Mouse (Mus musculus) hindbrain, embryonic 11.5 days (tissue): ENCODE results near the gene Capn15. TPM values are rescaled to one million over a fixed set of nuclear protein-coding genes. Genes with fewer than 3 reads are reported as not detected.

Experiments
- ATAC-seq: fragments of 200-750 bp; cut with Nextera tagmentation; 2 replicates; pipeline ENCODE4 v1.8.0; 2017; ENCODE audit warnings: mild to moderate bottlenecking, moderate TSS enrichment, moderate library complexity; ENCODE audit not compliant: low FRiP score
- DNase-seq: peaks from one replicate; pipeline ENCODE4 v3.0.0-alpha.2; 2015; ENCODE audit warnings: low spot score
- H3K27ac ChIP-seq: fragments of 300-500 bp; sonication (generic); 2 replicates; pipeline ENCODE4 v1.5.1; 2014; ENCODE audit warnings: mild to moderate bottlenecking, low read depth, low read length
- H3K27me3 ChIP-seq: fragments of 300-500 bp; sonication (generic); 2 replicates; pipeline ENCODE4 v1.6.1; 2014; ENCODE audit warnings: mild to moderate bottlenecking, low read length, moderate library complexity, mixed read lengths; ENCODE audit not compliant: control insufficient read depth, insufficient read depth
- H3K36me3 ChIP-seq: fragments of 300-500 bp; sonication (generic); 2 replicates; pipeline ENCODE4 v1.6.1; 2014; ENCODE audit warnings: mild to moderate bottlenecking, low read length, moderate library complexity, mixed read lengths; ENCODE audit not compliant: control insufficient read depth, insufficient read depth
- H3K4me1 ChIP-seq: fragments of 300-500 bp; sonication (generic); replicated peaks from 2 replicates; pipeline ENCODE4 v1.6.1; 2014; ENCODE audit warnings: low read length, mixed read lengths; ENCODE audit not compliant: control insufficient read depth, insufficient read depth
- H3K4me2 ChIP-seq: fragments of 300-500 bp; sonication (generic); replicated peaks from 2 replicates; pipeline ENCODE4 v1.6.1; 2014; ENCODE audit warnings: mild to moderate bottlenecking, low read depth, low read length
- H3K4me3 ChIP-seq: fragments of 300-500 bp; sonication (generic); 2 replicates; pipeline ENCODE4 v1.5.1; 2014; ENCODE audit warnings: low read depth, low read length
- H3K9ac ChIP-seq: fragments of 300-500 bp; sonication (generic); 2 replicates; pipeline ENCODE4 v1.6.1; 2014; ENCODE audit warnings: low read depth, low read length
- H3K9me3 ChIP-seq: fragments of 300-500 bp; sonication (generic); 2 replicates; pipeline ENCODE4 v1.6.1; 2016; ENCODE audit warnings: low read length; ENCODE audit not compliant: control insufficient read depth
- WGBS: fragments of 180-500 bp; shearing (Covaris S2); extraction: QIAGEN DNeasy Blood & Tissue Kit; methylation state at CpG from one replicate; pipeline ENCODE4 v1.1.7; 2014; 5-methylcytosine and 5-hydroxymethylcytosine counted together
- polyA plus RNA-seq: library from polyadenylated mRNA; unstranded; fragments of >200 nt; fragmentation: Nextera tagmentation; extraction: Ambion mirVana; gene quantifications from 2 replicates; pipeline ENCODE4 v1.2.1, GENCODE M21; 2014

The Capn15 gene
- polyA plus RNA-seq, 1 experiment from 2014 or later: 19.5 TPM

DNA sequence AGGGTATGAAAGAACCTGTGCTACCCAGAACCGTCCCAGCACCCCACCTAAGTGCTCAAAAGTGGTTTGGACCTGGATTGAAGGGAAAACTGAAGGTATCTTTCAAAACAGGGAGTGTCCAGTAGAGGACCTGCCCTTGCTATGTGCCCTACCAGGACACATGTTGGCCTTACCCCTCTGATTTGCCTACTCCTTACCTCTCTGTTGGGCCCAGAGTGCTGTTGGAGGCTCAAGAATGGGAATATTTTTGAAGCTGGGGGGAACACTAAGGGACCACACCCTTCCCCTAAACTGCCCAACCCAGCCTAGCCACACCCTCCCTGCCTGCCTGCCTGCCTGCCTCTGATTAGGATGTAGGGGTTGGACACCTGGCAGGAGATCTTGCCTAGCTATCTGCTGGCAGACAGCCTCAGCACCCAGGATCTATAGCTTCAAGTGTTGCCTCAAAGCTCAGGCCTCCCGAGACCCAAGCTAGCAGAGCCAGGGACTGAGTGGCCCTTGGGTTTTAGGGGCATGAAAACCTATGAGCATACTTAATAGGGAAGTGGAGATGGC lies 42.9 kb downstream of the Capn15 start:
- Histone ChIP-seq H3K4me1 (peaks cover 4% of the 10 kb centered on the region), H3K36me3 (no peaks in the 10 kb centered on the region), H3K9ac (no peak overlapping the region), H3K4me2 (no peak overlapping the region), H3K27ac (no peak overlapping the region; the same call in 1 of the 2 replicates), H3K27me3 (no peaks in the 10 kb centered on the region), H3K4me3 (peak overlapping the region; percentile 13; the same call in 1 of the 2 replicates), H3K9me3 (no peaks in the 10 kb centered on the region)
- ATAC-seq (no peak), DNase-seq (no peak)
- 83% methylated on average over 2 of the region's 2 CpGs for WGBS

DNA sequence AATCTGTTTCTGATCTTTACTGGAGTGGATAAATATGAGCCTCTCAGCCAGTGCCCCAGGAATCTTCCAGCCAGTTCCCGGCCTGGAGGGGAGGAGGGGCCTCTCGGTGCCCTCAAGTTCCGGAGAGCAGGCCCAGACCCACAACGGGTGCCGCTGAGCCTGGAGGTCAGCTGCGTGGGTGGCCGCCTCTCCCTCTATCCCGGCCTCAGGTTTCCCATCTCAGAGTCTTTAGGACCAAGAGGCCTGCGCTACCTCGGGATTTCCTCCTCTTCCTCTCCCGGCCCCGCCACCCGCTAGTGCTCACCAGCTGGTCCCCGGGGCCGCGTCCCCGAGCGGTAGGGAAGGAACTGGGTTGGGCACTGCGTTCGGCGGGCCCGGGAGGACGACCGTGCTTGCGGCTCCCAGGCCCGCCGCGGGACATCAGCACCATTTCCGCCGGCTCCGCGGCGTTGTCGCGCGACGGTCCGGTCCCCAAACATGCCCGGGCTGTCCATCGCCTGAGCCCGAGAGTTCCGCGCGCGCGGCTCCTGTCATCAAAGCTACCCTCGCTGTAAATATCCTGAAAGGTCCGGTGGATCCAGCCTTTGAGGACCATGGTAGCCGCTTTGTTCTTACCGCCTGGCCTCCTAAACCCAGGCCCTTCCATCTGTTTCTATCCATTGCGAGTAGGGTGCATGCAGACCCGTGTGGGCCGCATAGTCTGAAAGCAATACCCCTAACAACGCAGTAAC lies 43.9 kb downstream of the Capn15 start:
- Histone ChIP-seq H3K9ac (peak overlapping the region; percentile 95), H3K27ac (peak overlapping the region; percentile 75), H3K9me3 (no peaks in the 10 kb centered on the region), H3K27me3 (no peaks in the 10 kb centered on the region), H3K4me1 (peaks cover 4% of the 10 kb centered on the region), H3K4me2 (peak overlapping the region; percentile 72), H3K4me3 (peak overlapping the region; percentile 76), H3K36me3 (0 out of 2 replicates have a peak, but pooled peaks cover 1% of the 10 kb centered on the region)
- peak; percentile 66 for ATAC-seq
- WGBS: 3% methylated on average over 54 of the region's 54 CpGs
- DNase-seq: peak; percentile 83

DNA sequence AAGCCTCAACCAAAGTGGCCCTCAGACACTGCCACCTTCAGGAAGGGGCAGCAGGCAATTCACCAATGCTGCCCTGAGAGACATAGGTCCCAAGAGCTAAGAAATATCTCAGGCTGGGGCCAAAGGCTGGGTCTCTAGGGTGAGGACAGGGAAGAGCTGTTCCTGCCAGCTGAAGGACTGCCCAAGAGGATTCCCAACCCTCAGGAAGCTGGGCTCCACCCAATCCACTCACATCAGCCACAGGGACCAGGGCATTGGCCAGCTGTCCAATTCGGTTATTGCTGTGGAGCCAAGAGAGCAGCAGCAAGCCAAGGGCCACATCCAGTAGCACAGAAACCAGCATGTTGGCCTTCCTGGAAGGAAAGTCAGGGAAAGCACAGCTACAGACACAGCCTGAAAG lies 51.1 kb downstream of the Capn15 start:
- Histone ChIP-seq H3K27ac (no peak overlapping the region), H3K9me3 (no peaks in the 10 kb centered on the region), H3K4me1 (no peaks in the 10 kb centered on the region), H3K4me2 (no peak overlapping the region), H3K36me3 (peaks cover 8% of the 10 kb centered on the region; the same call in 1 of the 2 replicates), H3K9ac (no peak overlapping the region), H3K4me3 (no peak overlapping the region), H3K27me3 (no peaks in the 10 kb centered on the region)
- DNase-seq: no peak
- no peak for ATAC-seq
- 78% methylated on average over 1 of the region's 1 CpGs for WGBS

DNA sequence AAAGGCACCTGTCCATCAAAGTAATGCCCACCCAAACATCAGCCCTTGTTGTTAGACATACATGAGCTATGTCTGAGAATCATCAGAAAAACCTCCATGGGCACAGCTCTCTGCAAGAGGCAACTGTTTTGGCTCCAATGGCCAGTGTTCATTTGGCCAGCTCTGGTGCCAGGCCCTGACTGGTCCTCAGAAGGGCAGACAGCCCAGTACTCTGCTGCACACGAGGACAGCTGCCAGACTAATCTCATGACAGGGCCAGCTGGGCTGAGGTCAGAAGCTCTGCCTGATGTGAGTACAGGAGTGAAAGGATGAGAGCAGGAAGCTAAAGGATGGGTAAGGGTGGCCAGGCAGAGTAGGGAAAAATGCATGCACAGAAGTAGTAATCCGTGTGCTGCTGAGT lies 60.2 kb downstream of the Capn15 start:
- DNase-seq (no peak), ATAC-seq (no peak)
- no peak overlapping the region for H3K9ac ChIP-seq
- H3K27me3 ChIP-seq: no peaks in the 10 kb centered on the region
- no peak overlapping the region for H3K4me2 ChIP-seq
- no peak overlapping the region for H3K27ac ChIP-seq
- no peaks in the 10 kb centered on the region for H3K9me3 ChIP-seq
- no peak overlapping the region for H3K4me3 ChIP-seq
- 0 out of 2 replicates have a peak, but pooled peaks cover 2% of the 10 kb centered on the region for H3K36me3 ChIP-seq
- 82% methylated on average over 2 of the region's 2 CpGs for WGBS
- H3K4me1 ChIP-seq: 0 out of 2 replicates have a peak, but pooled peaks cover 2% of the 10 kb centered on the region

DNA sequence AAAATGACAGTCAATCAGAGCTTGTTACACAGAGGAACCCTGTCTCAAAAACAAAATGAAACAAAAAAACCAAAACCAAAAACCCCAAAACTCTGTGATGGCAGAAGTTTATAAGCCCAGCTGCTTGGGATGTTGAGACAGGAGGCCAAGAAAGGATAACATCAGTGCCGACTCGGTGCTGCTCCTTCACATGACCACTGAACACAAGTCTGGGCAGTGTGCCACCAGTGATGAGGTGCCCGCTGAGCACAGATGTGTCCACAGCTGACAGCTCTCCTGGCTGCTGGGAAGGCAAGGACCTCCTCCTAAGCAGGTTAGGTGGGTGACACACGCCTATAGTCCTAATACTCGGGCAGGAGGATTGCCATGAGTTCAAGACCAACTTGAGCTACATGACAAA lies 63.5 kb downstream of the Capn15 start:
- no peaks in the 10 kb centered on the region for H3K9me3 ChIP-seq
- no peak overlapping the region for H3K27ac ChIP-seq
- ATAC-seq: no peak
- H3K4me3 ChIP-seq: no peak overlapping the region
- no peaks in the 10 kb centered on the region for H3K36me3 ChIP-seq
- no peak overlapping the region for H3K4me2 ChIP-seq
- no peaks in the 10 kb centered on the region for H3K27me3 ChIP-seq
- no peak overlapping the region for H3K9ac ChIP-seq
- DNase-seq: no peak
- H3K4me1 ChIP-seq: peaks cover 10% of the 10 kb centered on the region
- WGBS: 86% methylated on average over 5 of the region's 5 CpGs

DNA sequence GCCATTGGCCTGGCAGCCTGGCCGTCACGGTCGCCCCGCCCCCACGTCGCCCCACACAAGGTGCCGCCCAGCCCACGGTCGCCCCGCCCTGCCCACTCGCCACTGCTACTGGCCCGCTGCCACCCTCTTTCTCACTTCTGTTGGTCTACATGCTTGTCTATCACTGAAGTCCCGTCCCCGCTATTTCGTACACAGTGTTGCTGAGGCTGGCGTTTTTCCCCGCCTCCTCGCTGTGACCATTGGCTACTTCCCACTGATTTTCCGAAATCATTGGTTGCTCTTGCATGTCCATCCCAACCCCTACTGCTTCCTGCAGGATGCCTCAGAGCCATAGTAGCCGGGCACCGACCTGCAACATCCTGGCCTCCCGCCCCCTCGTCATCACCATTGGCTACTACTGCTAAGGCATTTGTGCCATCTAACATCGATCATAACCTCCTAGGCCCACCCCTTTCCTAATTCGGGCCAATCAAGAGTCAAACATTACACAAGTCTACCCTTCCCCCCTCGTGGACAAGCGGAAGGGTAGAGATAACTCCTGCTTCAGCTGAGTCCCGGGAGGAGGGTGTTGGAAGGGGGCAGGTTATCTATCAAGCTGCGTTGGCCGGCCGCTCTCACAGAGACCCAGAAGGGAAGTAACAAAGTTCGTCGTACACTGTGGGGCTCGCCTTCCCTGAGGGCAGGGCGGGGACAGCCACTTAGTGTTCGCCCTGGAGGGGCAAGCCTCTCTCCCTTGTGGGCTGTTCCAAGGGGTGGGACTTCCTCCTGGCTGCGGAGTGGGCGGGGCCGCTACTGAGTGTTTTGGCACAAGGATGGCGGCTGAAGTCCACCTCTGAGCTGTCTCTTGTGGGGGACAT lies 65.6 kb downstream of the Capn15 start:
- H3K36me3 ChIP-seq: no peaks in the 10 kb centered on the region
- WGBS: under 1% methylated on average over 37 of the region's 40 CpGs
- peak overlapping the region; percentile 94 for H3K4me3 ChIP-seq
- H3K27me3 ChIP-seq: no peaks in the 10 kb centered on the region
- DNase-seq (peak; percentile 99), ATAC-seq (peak; percentile 99)
- peak overlapping the region; percentile 61 for H3K9ac ChIP-seq
- no peaks in the 10 kb centered on the region for H3K9me3 ChIP-seq
- H3K4me1 ChIP-seq: peaks cover 10% of the 10 kb centered on the region
- H3K27ac ChIP-seq: peak overlapping the region; percentile 70
- H3K4me2 ChIP-seq: peak overlapping the region; percentile 59

DNA sequence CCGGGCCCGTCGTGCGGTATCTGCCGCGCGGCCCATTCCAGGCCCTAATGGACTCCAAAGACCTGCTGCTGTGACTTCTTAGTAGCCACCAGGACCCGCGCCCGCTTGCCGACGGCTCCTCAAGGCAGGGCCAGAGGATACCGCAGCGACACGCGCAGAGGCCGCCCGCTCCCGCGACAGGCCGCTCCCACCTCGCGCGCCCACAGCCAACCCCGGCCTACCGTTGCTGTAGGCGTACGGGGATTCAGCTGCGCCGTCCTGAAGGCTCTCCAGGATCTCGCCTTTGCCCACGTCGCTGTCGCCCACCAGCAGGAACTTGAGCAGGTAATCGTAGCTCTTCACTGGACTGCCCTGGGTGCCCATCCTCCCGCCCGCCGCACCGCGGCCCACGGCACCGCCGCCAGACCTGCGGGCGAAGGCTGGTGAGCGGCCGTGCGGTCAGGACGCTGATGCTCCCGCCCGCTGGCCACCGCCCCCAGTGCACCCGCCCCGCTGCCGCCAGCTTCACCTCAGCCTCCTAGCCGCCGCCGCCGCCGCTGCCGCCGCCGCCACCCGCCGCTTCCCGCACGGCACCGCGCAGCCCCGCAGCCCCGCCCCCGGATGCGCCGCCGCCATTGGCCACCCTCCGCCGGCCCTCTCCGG lies 66.3 kb downstream of the Capn15 start, which contains the start of gene Rab40c:
Gene Rab40c (minus strand): TSS at position 584 of the 642 bp plus-strand sequence.
- Histone ChIP-seq H3K4me2 (peak within 1 kb of the TSS; percentile 64), H3K27ac (peak within 1 kb of the TSS; percentile 70), H3K36me3 (no peaks in the 10 kb centered on the region), H3K4me3 (peak within 1 kb of the TSS; percentile 94), H3K9me3 (no peaks in the 10 kb centered on the region), H3K4me1 (peaks cover 10% of the 10 kb centered on the region), H3K27me3 (no peaks in the 10 kb centered on the region), H3K9ac (peak within 1 kb of the TSS; percentile 70)
- under 1% methylated on average over 50 of the region's 78 CpGs for WGBS
- DNase-seq: no peak
- peak; percentile 17 for ATAC-seq

DNA sequence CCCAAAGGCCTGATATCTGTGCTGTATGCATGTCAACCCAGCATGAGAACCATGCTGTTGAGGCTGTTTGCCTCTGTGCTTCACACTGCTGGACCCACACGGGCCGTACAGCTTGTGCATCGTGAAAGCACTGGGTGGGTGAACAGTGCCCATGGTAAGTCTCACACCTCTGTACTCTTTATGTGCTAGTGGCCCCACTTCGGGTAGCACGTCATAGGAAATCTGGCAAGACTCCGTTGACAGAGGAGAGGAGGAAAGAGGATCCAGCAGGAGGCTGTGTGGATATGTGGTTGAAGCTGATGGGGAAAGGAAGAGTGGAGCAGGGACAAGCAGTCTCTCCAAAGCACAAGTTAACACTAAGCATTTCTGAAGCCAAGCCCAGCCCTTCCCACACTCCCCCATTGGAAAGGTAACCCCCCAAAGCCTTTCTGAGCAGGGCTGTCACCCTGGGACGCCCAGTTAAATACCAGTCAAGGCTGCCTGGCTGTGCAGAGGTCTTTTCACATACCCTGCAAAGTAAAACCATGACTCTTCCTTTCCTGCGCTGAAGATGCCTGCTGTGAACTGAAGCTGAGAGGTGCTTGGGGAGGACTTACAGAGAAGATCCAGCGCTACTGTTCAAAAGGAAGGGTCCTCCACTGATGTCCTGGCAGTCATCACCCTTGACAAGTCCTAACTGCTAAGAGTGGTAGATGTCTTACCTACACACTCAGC lies 67.4 kb downstream of the Capn15 start:
- H3K4me3 ChIP-seq: peak overlapping the region; percentile 94
- no peak for DNase-seq
- H3K27me3 ChIP-seq: no peaks in the 10 kb centered on the region
- peak overlapping the region; percentile 64 for H3K4me2 ChIP-seq
- peaks cover 10% of the 10 kb centered on the region for H3K4me1 ChIP-seq
- H3K9ac ChIP-seq: peak overlapping the region; percentile 70
- H3K9me3 ChIP-seq: no peaks in the 10 kb centered on the region
- WGBS: 87% methylated on average over 9 of the region's 9 CpGs
- no peaks in the 10 kb centered on the region for H3K36me3 ChIP-seq
- no peak for ATAC-seq
- no peak overlapping the region for H3K27ac ChIP-seq
